Mouse (Mus musculus) common myeloid progenitor, adult 5-6 weeks (primary cell): ENCODE results near the gene Gm9774. TPM values are rescaled to one million over a fixed set of nuclear protein-coding genes. Genes with fewer than 3 reads are reported as not detected.

Source experiments
- ATAC-seq: replicated peaks from 2 replicates; pipeline ENCODE4 v1.8.0; 2016; ENCODE audit warnings: low read depth, mild to moderate bottlenecking, moderate TSS enrichment, inconsistent platforms; ENCODE audit not compliant: poor library complexity, severe bottlenecking
- total RNA-seq: library from RNA; stranded (forward); fragments of 200-1000, 187-1606 nt; gene quantifications from 2 replicates; pipeline ENCODE4 v1.2.3, GENCODE M21; 2017

Gm9774 gene
- total RNA-seq = 3.0 and 5.6 TPM in 2 replicates

GRCm38 (mm10) chr3:92429323-92429722 is at the start of gene Gm9774:
Gene Gm9774, minus strand, starts transcription at chr3:92429423.
- no peak for ATAC-seq

GRCm38 (mm10) chr3:92470111-92470510 is 40.9 kb upstream of the Gm9774 start:
- ATAC-seq = no peak

GRCm38 (mm10) chr3:92467424-92467823 is 38.2 kb upstream of the Gm9774 start:
- ATAC-seq = no peak

- ATAC-seq = no peak
These were observed 37.4 kb upstream of the Gm9774 start for GRCm38 (mm10) chr3:92466576-92466975.

- no peak for ATAC-seq
These were observed 29.4 kb upstream of the Gm9774 start, which contains the start of gene Sprr3 for GRCm38 (mm10) chr3:92458620-92459019. Gene Sprr3, minus strand, starts transcription at chr3:92458720.

DNA sequence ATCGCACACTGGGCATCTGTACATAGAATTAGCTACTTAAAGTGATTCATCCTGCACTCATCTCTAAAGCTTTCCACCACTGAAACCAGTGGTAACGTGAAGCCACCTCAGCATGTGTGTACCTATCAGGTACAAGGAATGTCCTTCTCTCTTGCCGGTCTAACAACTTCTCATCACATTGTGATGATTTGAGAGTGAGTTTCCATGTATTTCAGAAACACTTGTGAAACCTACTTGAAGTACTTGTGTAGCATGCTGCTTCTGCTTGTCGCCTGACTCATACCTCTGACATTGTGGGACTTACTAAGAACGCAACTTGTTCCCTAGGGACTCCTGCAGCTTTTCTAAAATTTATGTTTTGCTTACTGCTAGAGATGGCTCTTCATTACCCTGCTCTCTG is 25.9 kb upstream of the Gm9774 start:
- ATAC-seq = no peak

DNA sequence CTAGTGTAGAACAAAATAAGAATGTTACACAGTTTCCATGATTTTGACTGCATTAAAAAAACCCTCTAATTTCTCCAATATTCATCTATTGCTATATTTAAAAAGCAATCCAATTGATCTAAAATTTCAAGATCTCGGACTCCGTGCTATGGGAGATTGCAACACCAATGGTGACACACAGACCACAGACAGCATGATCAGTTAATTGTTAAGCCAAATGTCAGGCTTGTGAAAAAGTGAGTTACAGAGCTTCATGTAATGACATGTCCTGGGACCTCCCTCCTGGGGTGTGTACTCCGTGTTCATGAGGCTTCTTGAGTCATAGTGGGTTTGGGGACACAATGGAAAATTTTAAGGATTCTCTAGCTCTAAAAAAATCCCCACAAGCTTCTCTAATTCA is 11.0 kb upstream of the Gm9774 start:
- no peak for ATAC-seq

DNA sequence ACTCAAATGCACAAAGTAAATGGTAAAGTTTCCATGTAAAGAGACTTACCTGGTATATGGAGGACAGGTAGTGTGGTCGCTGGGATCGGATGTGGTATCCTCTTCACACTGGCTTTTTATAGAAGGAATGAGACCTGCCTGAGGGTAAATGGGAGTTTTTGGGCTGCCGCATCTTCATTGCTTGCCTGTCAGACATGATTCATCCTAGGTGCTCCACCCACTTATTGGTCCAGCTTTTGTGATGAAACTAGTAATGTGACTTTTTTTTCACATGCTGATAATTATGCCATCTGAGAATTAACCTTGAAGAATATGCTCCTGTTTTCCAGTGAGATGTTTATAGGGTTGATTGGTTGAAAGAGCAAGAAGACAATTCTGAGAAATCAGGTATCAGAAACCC is 9.5 kb upstream of the Gm9774 start, which contains the start of gene Sprr1b:
TSS of gene Sprr1b (minus strand) at position 101 of the 400 bp plus-strand sequence.
- ATAC-seq = no peak

GRCm38 (mm10) chr3:92432282-92432681 is 3.1 kb upstream of the Gm9774 start, which contains the start of gene Sprr2k:
Gene Sprr2k, plus strand, starts transcription at chr3:92432582.
- ATAC-seq = no peak

GRCm38 (mm10) chr3:92417782-92418181 is 11.4 kb downstream of the Gm9774 start, which contains the start of gene Sprr2j-ps:
Gene Sprr2j-ps, plus strand, starts transcription at chr3:92418082.
- no peak for ATAC-seq

DNA sequence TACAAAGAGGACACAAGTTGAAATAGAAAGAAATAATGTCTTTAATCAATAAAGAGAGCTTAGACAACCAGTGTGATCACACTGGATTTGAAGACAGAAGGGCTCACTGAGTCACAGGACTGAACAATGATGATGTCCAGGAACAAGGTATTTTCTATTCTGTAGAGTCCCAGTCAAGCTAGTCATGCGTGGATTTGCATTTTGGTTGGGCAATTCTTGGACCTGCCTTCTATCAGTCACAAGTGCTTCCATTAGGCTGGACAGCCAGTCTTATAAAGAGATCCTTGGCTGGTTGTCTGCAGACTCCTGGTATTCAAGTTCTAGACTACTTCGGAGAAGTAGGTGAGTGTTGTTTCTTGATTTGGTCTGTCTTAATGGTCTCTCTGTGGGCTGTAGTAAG is 21.5 kb downstream of the Gm9774 start, which contains the start of gene Sprr2i:
TSS of gene Sprr2i (plus strand) at position 301 of the 400 bp plus-strand sequence.
- ATAC-seq = no peak

DNA sequence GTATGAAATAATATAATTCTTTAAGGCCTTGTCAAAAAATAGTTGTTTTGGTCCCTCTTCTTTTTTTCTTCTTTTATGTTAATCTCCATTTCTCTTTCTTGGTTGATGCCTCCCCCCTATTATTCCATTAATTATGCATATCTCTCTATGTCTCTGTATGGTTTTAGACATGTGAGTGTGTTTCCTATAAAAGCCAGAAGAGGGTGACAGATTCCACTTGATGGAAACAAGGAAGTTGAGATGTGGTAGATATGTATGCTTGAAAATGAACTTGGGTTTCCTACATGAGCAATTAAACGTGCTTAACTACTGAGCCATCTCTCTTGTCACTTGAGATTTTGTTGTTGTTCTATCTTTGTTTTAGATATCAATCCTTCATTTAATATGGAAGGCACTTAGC is 34.9 kb downstream of the Gm9774 start:
- ATAC-seq = no peak

- no peak for ATAC-seq
These were observed 43.8 kb downstream of the Gm9774 start, which contains the start of gene Sprr2h for GRCm38 (mm10) chr3:92385385-92385784. Gene Sprr2h, plus strand, starts transcription at chr3:92385685.

Other genes starting within 250 kb of the Gm9774 start
- gene Sprr2a1, start 213.6 kb downstream of the Gm9774 start, total RNA-seq = not detected in 2 replicates
- not detected in 2 replicates for gene Sprr2a2, start 213.5 kb downstream of the Gm9774 start, total RNA-seq
- gene Sprr2a3, start 144.0 kb downstream of the Gm9774 start, total RNA-seq = not detected in 2 replicates
- not detected in 2 replicates for gene Sprr2b, start 112.8 kb downstream of the Gm9774 start, total RNA-seq
- gene Sprr2d, start 90.3 kb downstream of the Gm9774 start, total RNA-seq = not detected in 2 replicates
- not detected in 2 replicates for gene Sprr2e, start 77.3 kb downstream of the Gm9774 start, total RNA-seq
- gene Sprr2f, start 64.2 kb downstream of the Gm9774 start, total RNA-seq = not detected in 2 replicates
- gene Sprr2h, start 43.7 kb downstream of the Gm9774 start, total RNA-seq = not detected in 2 replicates
- not detected in 2 replicates for gene Sprr2i, start 21.4 kb downstream of the Gm9774 start, total RNA-seq
- gene Sprr2j-ps, start 11.3 kb downstream of the Gm9774 start, total RNA-seq = not detected in 2 replicates
- not detected in 2 replicates for gene Sprr2k, start 3.2 kb upstream of the Gm9774 start, total RNA-seq
- gene Sprr1b, start 9.4 kb upstream of the Gm9774 start, total RNA-seq = not detected in 2 replicates
- gene Sprr3, start 29.3 kb upstream of the Gm9774 start, total RNA-seq = not detected in 2 replicates
- not detected in 2 replicates for gene Sprr1a, start 56.5 kb upstream of the Gm9774 start, total RNA-seq
- not detected in 2 replicates for gene Sprr4, start 71.1 kb upstream of the Gm9774 start, total RNA-seq
- not detected in 2 replicates for gene 2310046K23Rik, start 105.1 kb upstream of the Gm9774 start, total RNA-seq
- not detected in 2 replicates for gene Ivl, start 144.3 kb upstream of the Gm9774 start, total RNA-seq
- not detected in 2 replicates for gene Smcp, start 159.6 kb upstream of the Gm9774 start, total RNA-seq
- gene 2210017I01Rik, start 178.1 kb upstream of the Gm9774 start, total RNA-seq = not detected in 2 replicates
- gene Lce6a, start 192.2 kb upstream of the Gm9774 start, total RNA-seq = not detected in 2 replicates
- gene Lce1a1, start 218.9 kb upstream of the Gm9774 start, total RNA-seq = not detected in 2 replicates
- gene Lce1b, start 227.5 kb upstream of the Gm9774 start, total RNA-seq = not detected in 2 replicates
- gene Lce1a2, start 240.9 kb upstream of the Gm9774 start, total RNA-seq = not detected in 2 replicates
- not detected in 2 replicates for gene Lce1c, start 249.8 kb upstream of the Gm9774 start, total RNA-seq